Mouse (Mus musculus) olfactory bulb, adult 2 months (tissue): Measurements from ENCODE around the gene Hist1h1d.

ENCODE experiments used
- CTCF ChIP-seq: fragments of 200-500 bp; IDR thresholded peaks from 2 replicates; pipeline ENCODE4 v1.5.1; 2012; ENCODE audit warnings: low read depth, mild to moderate bottlenecking, low read length, moderate library complexity; ENCODE audit not compliant: insufficient read depth
- POLR2A ChIP-seq: fragments of 200-500 bp; IDR thresholded peaks from 2 replicates; pipeline ENCODE4 v1.6.1; 2012; ENCODE audit warnings: mild to moderate bottlenecking, low read depth, low read length, moderate library complexity; ENCODE audit not compliant: insufficient read depth

DNA sequence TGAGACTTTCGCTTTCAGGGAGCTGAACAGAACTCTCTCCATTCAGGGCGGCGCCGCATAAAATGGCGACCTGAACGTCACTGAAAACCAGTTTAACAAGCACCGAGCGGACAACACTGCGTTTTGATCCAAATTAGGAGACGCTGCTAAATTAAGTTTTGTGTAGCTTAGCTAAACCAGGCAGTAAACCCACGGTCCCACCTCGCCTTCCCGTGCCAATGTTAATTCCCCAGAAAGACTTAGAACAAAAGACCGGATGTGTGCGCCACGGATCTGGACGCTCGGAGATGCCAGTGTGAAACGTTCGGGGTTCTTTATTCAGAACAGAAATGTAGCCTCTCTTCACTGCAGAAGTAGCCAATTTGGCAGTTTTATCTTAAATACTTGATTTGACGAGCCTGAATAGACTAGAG lies 32.0 kb downstream of the Hist1h1d start:
- TF ChIP-seq POLR2A (no peak), CTCF (no peak)
